Mouse (Mus musculus): ENCODE results near the gene Rnf217.

Gene Rnf217

DNA sequence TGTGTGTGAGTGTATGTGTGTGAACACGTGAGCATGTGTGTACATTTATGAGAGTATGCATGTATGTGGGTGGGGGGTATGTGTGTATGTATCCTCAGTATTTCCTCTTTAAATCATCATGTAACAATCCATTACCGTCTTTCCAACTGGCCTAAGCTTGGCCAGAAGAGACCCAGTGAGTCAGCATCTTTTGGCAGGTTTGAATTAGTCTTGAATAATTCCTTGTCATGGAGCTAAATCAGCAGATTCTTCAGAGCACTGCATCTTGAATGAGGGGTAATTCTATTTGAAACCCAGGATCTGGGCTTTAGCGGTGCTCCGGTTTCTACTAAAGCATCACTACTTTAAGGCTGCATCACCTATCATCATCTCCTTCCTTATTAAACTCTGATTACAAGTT is 55.7 kb downstream of the Rnf217 start:
- no peak for DNase-seq (ENCODE audit: low spot score in 2 of 2)

DNA sequence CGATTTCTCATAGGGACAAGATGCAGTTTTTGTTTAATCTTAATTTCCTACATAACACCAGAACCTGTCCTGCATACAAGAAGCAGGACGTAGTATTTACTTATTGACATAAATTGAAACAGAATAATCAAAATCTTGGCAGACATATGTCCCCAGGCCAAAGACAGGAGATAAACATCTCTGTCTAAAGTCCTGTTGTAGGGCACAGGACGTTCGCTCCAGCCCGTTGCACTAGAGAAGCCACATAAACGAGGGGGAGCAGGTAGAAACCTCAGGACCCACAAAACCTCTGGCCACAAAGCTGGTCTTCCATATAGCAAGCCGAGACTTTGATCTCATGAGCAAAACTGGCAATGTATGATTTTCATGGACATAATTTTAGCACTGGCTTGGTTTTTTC is 57.1 kb downstream of the Rnf217 start:
- no peak for DNase-seq (ENCODE audit: low spot score in 2 of 2)

- DNase-seq (ENCODE audit: low spot score in 2 of 2): no peak
These were observed 57.6 kb downstream of the Rnf217 start for GRCm38 (mm10) chr10:31551362-31551761.

DNA sequence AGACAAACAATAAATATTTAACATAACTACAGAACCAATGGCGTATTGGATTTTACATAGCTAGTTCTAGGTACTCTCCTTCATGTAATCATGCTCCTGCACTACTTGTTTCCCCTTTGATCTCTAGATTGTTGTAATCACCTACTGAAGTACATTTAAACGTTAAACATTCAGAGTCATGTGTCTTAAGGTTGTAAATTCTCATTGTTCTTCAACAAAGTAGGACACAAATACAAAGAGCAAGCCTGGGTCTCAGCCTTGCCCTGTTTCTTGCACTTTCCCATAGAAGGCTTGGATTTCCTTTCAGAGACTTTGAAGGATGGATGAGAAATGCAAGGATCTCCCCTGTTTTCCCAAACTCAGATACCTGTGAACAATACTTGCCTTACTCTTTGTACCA is 61.8 kb downstream of the Rnf217 start:
- no peak for DNase-seq (ENCODE audit: low spot score in 2 of 2)

GRCm38 (mm10) chr10:31544149-31544942 is 64.6 kb downstream of the Rnf217 start:
- no peak for DNase-seq (ENCODE audit: low spot score in 2 of 2)

DNA sequence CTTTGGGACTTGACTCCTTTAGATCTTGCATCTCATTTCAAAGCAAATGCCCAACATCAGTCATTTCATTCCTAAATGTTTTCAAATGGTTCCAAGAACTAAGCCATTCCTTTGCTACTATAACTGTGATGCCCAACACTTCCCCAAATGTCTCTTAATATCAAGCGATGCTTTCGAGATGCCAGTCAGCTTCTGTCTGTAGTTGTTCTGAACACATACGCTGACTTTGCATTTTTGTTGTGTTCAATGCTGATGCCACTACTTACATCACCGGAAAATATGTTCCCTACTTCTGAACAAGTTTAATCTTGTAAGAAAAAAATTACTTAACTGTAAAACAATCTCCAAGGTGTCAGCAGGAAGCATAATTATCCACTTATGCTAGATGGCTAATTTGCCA is 68.5 kb downstream of the Rnf217 start:
- no peak for DNase-seq (ENCODE audit: low spot score in 2 of 2)

DNA sequence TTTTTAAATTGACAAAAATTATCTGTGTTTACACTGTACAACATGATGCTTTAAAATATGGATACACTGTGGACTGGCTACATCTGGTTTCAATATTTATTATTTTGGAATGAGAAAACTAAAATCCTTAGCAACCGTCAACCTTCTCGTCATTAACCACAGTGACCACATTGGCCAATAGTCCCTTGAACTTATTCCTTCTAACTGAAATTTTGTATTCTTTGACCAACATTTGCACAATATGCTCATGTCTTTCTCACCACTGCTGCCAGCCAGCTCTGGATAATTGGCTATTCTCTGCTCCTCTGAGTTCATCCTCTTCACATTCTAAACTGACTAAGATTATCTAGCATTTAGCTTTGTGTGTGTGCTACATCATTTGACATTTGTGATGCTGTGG is 69.6 kb downstream of the Rnf217 start:
- no peak for DNase-seq (ENCODE audit: low spot score in 2 of 2)

DNA sequence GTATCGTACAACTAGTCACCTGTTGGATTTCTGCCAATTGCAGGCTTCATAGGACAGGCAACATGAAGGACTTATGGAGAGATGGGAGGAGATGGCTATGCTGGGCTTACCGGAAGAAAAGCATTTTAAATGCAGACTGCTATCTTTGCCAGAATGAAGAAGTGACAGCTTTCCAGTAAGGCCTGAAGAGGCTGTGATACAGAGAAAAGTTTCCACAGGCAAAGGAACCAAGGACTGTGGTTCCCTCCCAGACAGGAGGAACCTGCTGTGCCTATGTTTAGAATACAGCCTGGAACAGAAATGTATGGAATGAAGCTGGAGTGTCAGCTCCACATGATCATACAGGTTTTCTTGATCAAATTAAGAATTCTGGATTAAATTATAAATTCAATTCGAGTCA is 70.3 kb downstream of the Rnf217 start:
- DNase-seq (ENCODE audit: low spot score in 2 of 2): no peak

DNA sequence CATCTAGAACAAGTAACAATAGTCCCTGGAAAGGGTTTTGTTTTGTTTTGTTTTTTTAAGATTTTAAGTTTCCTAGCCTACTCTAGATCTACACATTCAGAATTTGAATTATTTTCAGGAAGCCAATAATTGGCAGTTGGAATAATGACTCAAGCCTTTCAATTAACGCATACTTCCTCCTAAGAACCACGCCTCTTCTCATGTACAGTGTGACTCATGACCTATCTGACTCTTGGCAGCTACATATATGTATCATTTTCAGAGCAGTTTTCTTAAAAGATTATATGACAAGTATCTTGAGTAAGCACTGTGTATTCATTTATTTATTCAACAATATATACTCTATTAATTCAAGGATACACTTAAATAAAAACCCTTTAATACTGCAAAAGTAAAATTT is 70.7 kb downstream of the Rnf217 start:
- DNase-seq (ENCODE audit: low spot score in 2 of 2): no peak

DNA sequence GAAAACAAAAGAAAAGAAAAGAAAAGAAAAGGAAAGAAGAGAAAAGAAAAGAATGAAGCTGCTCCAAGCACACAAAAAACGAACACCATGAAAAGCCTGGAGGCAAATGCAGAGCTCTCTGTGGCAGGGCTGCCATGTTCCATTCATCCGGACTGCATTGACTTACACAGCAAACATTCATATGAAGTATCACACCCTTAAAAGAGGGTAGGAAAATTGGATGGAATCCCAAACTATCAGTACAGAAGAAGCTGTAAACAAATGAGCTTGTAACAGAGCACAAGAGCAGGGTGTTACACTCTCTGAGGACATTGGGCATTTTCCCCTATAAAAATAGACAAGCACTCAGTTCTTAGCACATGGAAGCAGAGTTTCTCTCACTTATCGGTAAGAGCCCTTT is 71.8 kb downstream of the Rnf217 start:
- no peak for DNase-seq (ENCODE audit: low spot score in 2 of 2)

GRCm38 (mm10) chr10:31535046-31535445 is 73.9 kb downstream of the Rnf217 start:
- no peak for DNase-seq (ENCODE audit: low spot score in 2 of 2)

- DNase-seq (ENCODE audit: low spot score in 2 of 2): no peak
These were observed 75.6 kb downstream of the Rnf217 start for GRCm38 (mm10) chr10:31533270-31533826.

DNA sequence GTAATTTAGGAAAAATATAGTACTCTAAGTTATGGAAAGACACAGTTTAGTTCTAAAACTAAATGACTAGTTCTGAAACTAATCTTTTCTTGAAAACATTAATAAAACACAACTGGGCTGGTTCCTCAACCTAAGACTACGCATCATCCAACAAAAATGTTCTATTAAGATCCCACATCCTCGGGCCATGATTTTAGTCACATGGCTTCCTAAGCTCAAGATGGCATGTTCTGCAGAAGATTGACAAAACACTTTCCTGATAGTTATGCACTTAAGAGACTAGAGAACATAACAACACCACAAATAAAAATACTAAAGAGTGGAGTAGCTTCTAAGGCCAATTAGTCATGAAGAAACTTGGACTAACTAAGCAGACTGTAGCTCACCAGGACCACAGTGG is 76.2 kb downstream of the Rnf217 start:
- no peak for DNase-seq (ENCODE audit: low spot score in 2 of 2)

- DNase-seq (ENCODE audit: low spot score in 2 of 2): no peak
These were observed 80.5 kb downstream of the Rnf217 start for GRCm38 (mm10) chr10:31528297-31528984.

- no peak for DNase-seq (ENCODE audit: low spot score in 2 of 2)
These were observed 83.3 kb downstream of the Rnf217 start for GRCm38 (mm10) chr10:31525705-31526104.

DNA sequence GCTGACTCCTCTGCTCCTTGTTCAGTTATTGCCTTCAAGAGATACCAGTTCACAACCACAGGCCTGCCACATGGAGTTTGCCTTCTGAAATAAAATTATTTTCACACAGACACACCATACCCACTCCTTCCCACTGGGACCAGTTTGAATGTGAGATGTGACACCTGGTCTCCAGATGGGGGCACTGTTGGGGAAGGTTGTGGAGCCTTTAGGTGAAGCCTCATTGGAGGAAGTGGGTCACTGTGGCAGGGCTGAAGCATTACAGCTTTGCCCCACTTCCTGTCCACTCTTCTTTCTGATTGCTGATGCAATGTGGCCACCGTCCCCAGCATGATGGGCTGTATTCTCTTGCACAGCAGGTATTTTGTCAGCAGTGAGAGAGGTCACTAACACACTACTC is 89.6 kb downstream of the Rnf217 start:
- no peak for DNase-seq (ENCODE audit: low spot score in 2 of 2)

DNA sequence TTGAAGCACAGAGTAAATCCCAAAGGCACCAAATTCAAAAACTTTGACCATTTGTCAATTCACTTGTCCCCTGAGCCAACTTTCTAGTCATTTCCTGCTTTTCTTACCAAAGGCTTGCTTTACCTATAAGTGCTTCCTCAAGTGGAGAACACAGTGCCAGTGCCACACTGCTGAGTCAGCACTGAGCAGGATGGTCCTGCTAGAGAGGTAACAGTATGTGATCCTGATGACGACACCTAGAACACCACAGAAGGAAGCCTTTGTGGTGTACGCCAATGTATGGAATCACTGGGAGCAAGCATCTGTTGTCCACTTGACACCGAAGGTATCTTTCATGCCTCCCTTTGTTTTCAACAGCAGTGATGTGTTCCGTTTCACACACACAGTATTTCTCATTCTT is 90.8 kb downstream of the Rnf217 start:
- no peak for DNase-seq (ENCODE audit: low spot score in 2 of 2)

GRCm38 (mm10) chr10:31517192-31517591 is 91.8 kb downstream of the Rnf217 start:
- DNase-seq (ENCODE audit: low spot score in 2 of 2): no peak

- DNase-seq (ENCODE audit: low spot score in 2 of 2): no peak
These were observed 93.1 kb downstream of the Rnf217 start for GRCm38 (mm10) chr10:31515897-31516296.

GRCm38 (mm10) chr10:31504134-31504551 is 104.8 kb downstream of the Rnf217 start:
- DNase-seq (ENCODE audit: low spot score in 2 of 2): peak; percentile 62 to 70

GRCm38 (mm10) chr10:31503542-31504133 is 105.3 kb downstream of the Rnf217 start:
- DNase-seq (ENCODE audit: low spot score in 2 of 2): no peak

GRCm38 (mm10) chr10:31501644-31502043 is 107.3 kb downstream of the Rnf217 start:
- no peak for DNase-seq (ENCODE audit: low spot score in 2 of 2)

DNA sequence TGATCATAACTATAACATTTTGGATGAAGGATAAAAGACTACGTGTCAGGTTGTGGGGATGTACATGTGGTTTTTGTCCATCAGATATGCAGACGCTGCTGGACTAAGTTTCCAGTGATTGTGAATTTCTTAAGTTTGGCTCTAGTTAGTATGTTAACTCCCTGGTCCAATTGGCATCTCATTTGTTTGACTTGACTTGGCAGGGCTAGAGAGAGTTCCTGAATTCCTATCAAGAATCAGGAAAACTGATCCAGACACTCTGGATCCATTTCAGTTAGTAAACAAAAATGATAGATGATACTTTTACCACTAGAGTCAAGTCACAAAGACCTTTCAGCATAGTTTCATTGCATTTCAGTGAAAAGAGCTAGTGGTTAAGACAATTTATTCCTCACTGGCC is 112.1 kb downstream of the Rnf217 start:
- DNase-seq (ENCODE audit: low spot score in 2 of 2): no peak
